Mouse (Mus musculus): Measurements from ENCODE around the gene Rnh1.

DNA sequence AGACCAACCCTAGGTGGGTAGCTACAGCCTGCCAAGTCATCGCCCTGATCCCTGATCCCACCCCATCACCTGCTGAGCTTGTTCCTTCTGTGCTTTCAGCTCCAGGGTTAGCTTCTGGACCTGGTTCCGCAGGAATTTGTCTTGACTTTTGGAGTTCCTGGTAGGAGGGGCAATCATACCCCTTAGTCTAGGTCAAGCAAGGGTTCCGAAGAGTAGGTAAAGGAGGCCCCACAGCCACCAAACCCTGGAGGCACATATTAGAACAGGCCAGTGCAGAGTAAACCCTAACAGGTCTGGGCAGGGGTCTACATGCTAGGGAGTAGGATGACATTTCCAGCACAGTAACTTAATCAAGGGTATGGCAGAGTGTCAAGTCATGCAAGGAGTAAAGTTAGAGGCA lies 40.5 kb upstream of the Rnh1 start:
- TF ChIP-seq GATA1 (IDR thresholded peaks at IDR 0.05; ENCODE audit: borderline replicate concordance, low read length) (no peak), FLI1 (IDR thresholded peaks at IDR 0.05; ENCODE audit: low read length) (no peak)

All from megakaryocyte, embryonic 14.5 days (primary cell).